7 mouse cellular contexts compared by ENCODE assay signal in genomic region chr10:59901986-59902605, GRCm38 (mm10). TPM values are rescaled to one million over a fixed set of nuclear protein-coding genes. Genes with fewer than 3 reads are reported as not detected.
DNase-seq lines count a peak whose midpoint lies in the region; ATAC-seq and TF ChIP-seq lines count a peak whose summit lies in the region.

No protein-coding gene starts in this region.

- WGBS in hindbrain, embryonic 13.5 days, result 70% methylated on average over 8 of the region's 8 CpGs
- WGBS in olfactory bulb, adult 2 months, result 23% methylated on average over 8 of the region's 8 CpGs

- H3K9ac ChIP-seq in hindbrain, embryonic 13.5 days, result 0 out of 2 replicates have a peak overlapping the region, but pooled peaks have one; percentile 19

- no peak for ATAC-seq in hindbrain, embryonic 13.5 days (ENCODE audit: low FRiP score)
- ATAC-seq in activated CD4-positive, CD25-positive, alpha-beta regulatory T cell, adult 4 months, result no peak

- TF ChIP-seq CTCF in left cerebral cortex, adult 2 months (IDR thresholded peaks at IDR 0.05), result no peak
- no peak for TF ChIP-seq CTCF in olfactory bulb, adult 2 months (IDR thresholded peaks at IDR 0.05; ENCODE audit: insufficient read depth, low read depth, low read length)

- DNase-seq in left cerebral cortex, adult 2 months (ENCODE audit: extremely low spot score in 1 of 2, low spot score in 2 of 2), result no peak
- DNase-seq in left cerebral cortex, adult 11 months (ENCODE audit: low spot score), result no peak
- peak; percentile 58 for DNase-seq in ZHBTc4 (ENCODE audit: low read depth, low spot score)
- DNase-seq in gastrocnemius, postnatal 10 days, result no peak

- no peaks in the 10 kb centered on the region for H3K9me3 ChIP-seq in hindbrain, embryonic 13.5 days

- H3K4me2 ChIP-seq in hindbrain, embryonic 13.5 days, result no peak overlapping the region

- TF ChIP-seq POLR2A in olfactory bulb, adult 2 months (IDR thresholded peaks at IDR 0.05; ENCODE audit: insufficient read depth, low read depth, low read length), result no peak

- no peak overlapping the region for H3K4me3 ChIP-seq in left cerebral cortex, adult 2 months
- H3K4me3 ChIP-seq in hindbrain, embryonic 13.5 days, result no peak overlapping the region
- H3K4me3 ChIP-seq in olfactory bulb, adult 2 months (ENCODE audit: insufficient read depth, low read depth, low read length), result no peak overlapping the region

- peak overlapping the region; percentile 64 for H3K27ac ChIP-seq in left cerebral cortex, adult 2 months
- peak overlapping the region; percentile 99 for H3K27ac ChIP-seq in hindbrain, embryonic 13.5 days
- H3K27ac ChIP-seq in olfactory bulb, adult 2 months (ENCODE audit: insufficient read depth, low read depth, low read length), result 0 out of 2 replicates have a peak overlapping the region, but pooled peaks have one; percentile 22

- H3K36me3 ChIP-seq in hindbrain, embryonic 13.5 days, result no peaks in the 10 kb centered on the region

- no peaks in the 10 kb centered on the region for H3K27me3 ChIP-seq in hindbrain, embryonic 13.5 days

- peaks cover 69% of the 10 kb centered on the region for H3K4me1 ChIP-seq in hindbrain, embryonic 13.5 days (replicated peaks)
- peaks cover 54% of the 10 kb centered on the region for H3K4me1 ChIP-seq in olfactory bulb, adult 2 months (ENCODE audit: control insufficient read depth, insufficient read depth, low read length)

- intact Hi-C loops in left cerebral cortex, adult 2 months (cut with DNase I), result no loop called here

RNA-seq across cellular contexts. Expression of gene Dnajb12, which starts 22.7 kb away (rescaled TPM):
- total RNA-seq in left cerebral cortex, adult 2 months (2021), result 10 to 100 TPM; 50.6 to 52.2 TPM
- 18.4 and 19.2 TPM in 2 replicates for polyA plus RNA-seq in hindbrain, embryonic 13.5 days (2015; fragmentation: Nextera tagmentation; extraction: Ambion mirVana)
- polyA plus RNA-seq in olfactory bulb, adult 2 months (2012; ENCODE audit: insufficient read depth, insufficient read length, low replicate concordance, missing spikeins), result not detected in 2 replicates
- 10 to 100 TPM; 44.0 to 44.9 TPM for total RNA-seq in gastrocnemius, postnatal 10 days (2021)
- 10 to 100 TPM; 18.4 to 20.7 TPM for polyA plus RNA-seq in activated CD4-positive, CD25-positive, alpha-beta regulatory T cell, adult 4 months (2017; shearing (Covaris generic))

RNA-seq across cellular contexts. Expression of gene Ddit4, which starts 49.5 kb away (rescaled TPM):
- total RNA-seq in left cerebral cortex, adult 2 months (2021), result 10 to 100 TPM; 46.9 to 71.1 TPM
- polyA plus RNA-seq in hindbrain, embryonic 13.5 days (2015; fragmentation: Nextera tagmentation; extraction: Ambion mirVana), result 64.8 and 69.6 TPM in 2 replicates
- 264 TPM in 1 of 2 replicates, not detected in the other for polyA plus RNA-seq in olfactory bulb, adult 2 months (2012; ENCODE audit: insufficient read depth, insufficient read length, low replicate concordance, missing spikeins)
- total RNA-seq in gastrocnemius, postnatal 10 days (2021), result 10 to 100 TPM; 14.2 to 39.1 TPM
- polyA plus RNA-seq in activated CD4-positive, CD25-positive, alpha-beta regulatory T cell, adult 4 months (2017; shearing (Covaris generic)), result 10 to 100 TPM; 17.5 to 31.2 TPM

Comparison
In these comparisons a context has a peak if more than half of its experiments do, and no peak if none do; other contexts are left out.
1. H3K27ac ChIP-seq: peak in every context shown above with its lines; median percentile 99 in hindbrain, embryonic 13.5 days; 64 in left cerebral cortex, adult 2 months; 22 in olfactory bulb, adult 2 months.